Comparison of ENCODE assay signal across 31 mouse cellular contexts in the genomic region with DNA sequence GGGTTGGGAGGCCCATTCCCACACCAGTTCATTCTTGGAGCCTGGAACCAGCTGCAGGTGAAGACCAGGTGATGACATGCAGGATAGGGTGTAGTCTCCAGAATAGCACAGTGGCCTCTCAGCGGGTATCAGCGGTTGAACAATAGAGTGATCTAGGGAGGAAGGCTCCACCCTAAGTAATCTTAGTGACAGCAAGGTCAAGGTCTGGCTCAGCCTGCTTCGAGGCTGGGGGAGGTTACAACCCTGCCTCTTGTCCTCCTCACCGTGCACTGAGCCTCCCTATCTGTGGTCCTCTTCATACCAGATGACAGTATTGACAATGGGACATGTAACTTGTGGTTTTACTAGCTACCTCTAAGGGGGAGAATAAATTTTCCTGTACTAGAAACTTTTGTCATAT.
"Had no signal": no experiment of that assay in that cellular context is flagged by ENCODE, and none has a peak within 500 bp of the region (broad histone marks: within the 10 kb centered on the region; RNA-seq: fewer than 3 reads in every experiment).

No protein-coding gene starts in this region.

- DNase-seq: left cerebral cortex, postnatal 4 days; liver; liver, embryonic 13.5 days; liver, postnatal 0 days; lung, adult 18-20 months; lung, adult 2 months; lung, embryonic 14.5 days; lung, postnatal 10 days; lung, postnatal 14 days; lung, postnatal 36 days; lung, postnatal 4 days; midbrain, embryonic 14.5 days had no signal

- H3K27me3 ChIP-seq: liver, embryonic 12.5 days; liver, embryonic 13.5 days; liver, embryonic 15.5 days; lung, embryonic 15.5 days; megakaryocyte, embryonic 14.5 days; midbrain, embryonic 12.5 days; midbrain, embryonic 13.5 days; midbrain, embryonic 15.5 days; neural tube, embryonic 12.5 days had no signal

- H3K9me3 ChIP-seq: limb, embryonic 10.5 days; limb, embryonic 12.5 days; limb, embryonic 13.5 days; limb, embryonic 15.5 days; liver, embryonic 12.5 days; liver, embryonic 13.5 days; liver, embryonic 15.5 days; lung, embryonic 15.5 days; megakaryocyte, embryonic 14.5 days; midbrain, embryonic 10.5 days; midbrain, embryonic 12.5 days; midbrain, embryonic 13.5 days; midbrain, embryonic 15.5 days; neural tube, embryonic 12.5 days had no signal

- H3K36me3 ChIP-seq: limb, embryonic 10.5 days; limb, embryonic 12.5 days; limb, embryonic 13.5 days; limb, embryonic 15.5 days; liver, embryonic 12.5 days; liver, embryonic 13.5 days; liver, embryonic 15.5 days; lung, embryonic 15.5 days; midbrain, embryonic 10.5 days; midbrain, embryonic 12.5 days; midbrain, embryonic 13.5 days; midbrain, embryonic 15.5 days; neural tube, embryonic 12.5 days had no signal

- ATAC-seq: liver, embryonic 12.5 days; liver, postnatal 0 days; lung, postnatal 0 days; midbrain, embryonic 13.5 days; midbrain, embryonic 15.5 days; midbrain, embryonic 16.5 days had no signal

- H3K4me1 ChIP-seq: limb, embryonic 15.5 days; liver, embryonic 12.5 days; liver, embryonic 13.5 days; liver, embryonic 15.5 days; lung, embryonic 15.5 days; megakaryocyte, embryonic 14.5 days; midbrain, embryonic 10.5 days; midbrain, embryonic 12.5 days; midbrain, embryonic 13.5 days; midbrain, embryonic 15.5 days; neural tube, embryonic 12.5 days had no signal

- H3K9ac ChIP-seq: limb, embryonic 12.5 days; limb, embryonic 13.5 days; limb, embryonic 15.5 days; liver, embryonic 12.5 days; liver, embryonic 13.5 days; liver, embryonic 14.5 days; liver, embryonic 15.5 days; liver, postnatal 0 days; lung, embryonic 14.5 days; lung, embryonic 15.5 days; midbrain, embryonic 12.5 days; midbrain, embryonic 13.5 days; midbrain, embryonic 15.5 days; neural tube, embryonic 12.5 days had no signal

- H3K4me3 ChIP-seq: limb, embryonic 10.5 days; limb, embryonic 12.5 days; limb, embryonic 13.5 days; limb, embryonic 15.5 days; liver, embryonic 12.5 days; liver, embryonic 13.5 days; liver, embryonic 15.5 days; lung, embryonic 15.5 days; megakaryocyte, embryonic 14.5 days; midbrain, embryonic 10.5 days; midbrain, embryonic 12.5 days; midbrain, embryonic 13.5 days; midbrain, embryonic 15.5 days; myocyte; neural tube, embryonic 12.5 days had no signal

- H3K4me2 ChIP-seq: limb, embryonic 12.5 days; limb, embryonic 13.5 days; limb, embryonic 15.5 days; liver, embryonic 11.5 days; liver, embryonic 12.5 days; liver, embryonic 13.5 days; liver, embryonic 15.5 days; lung, embryonic 14.5 days; lung, embryonic 15.5 days; midbrain, embryonic 12.5 days; midbrain, embryonic 13.5 days; midbrain, embryonic 15.5 days; neural tube, embryonic 12.5 days had no signal

- H3K27ac ChIP-seq: limb, embryonic 10.5 days; limb, embryonic 12.5 days; limb, embryonic 13.5 days; limb, embryonic 15.5 days; liver, embryonic 12.5 days; liver, embryonic 13.5 days; liver, embryonic 14.5 days; liver, embryonic 15.5 days; lung, embryonic 15.5 days; macrophage; midbrain, embryonic 10.5 days; midbrain, embryonic 12.5 days; midbrain, embryonic 13.5 days; midbrain, embryonic 15.5 days; neural tube, embryonic 12.5 days had no signal
